Mouse (Mus musculus) heart, adult 8-10 months (tissue): ENCODE data around the gene Hpd. TPM values are rescaled to one million over a fixed set of nuclear protein-coding genes. Genes with fewer than 3 reads are reported as not detected.

Experiments
- total RNA-seq, 4 experiments: library from RNA; stranded (reverse); gene quantifications; 2 replicates each; pipeline ENCODE4 v1.2.4; 2022

Gene Hpd
- total RNA-seq, 4 experiments from 2014 or later = not detected

Other genes starting within 250 kb of the Hpd start
- 10 to 100 TPM; 12.7 to 14.9 (median 14.4) TPM for gene Kdm2b, start 192.9 kb downstream of the Hpd start, total RNA-seq
- 10 to 100 TPM; 13.3 to 16.3 (median 15.2) TPM for gene Orai1, start 167.7 kb downstream of the Hpd start, total RNA-seq
- not detected for gene Morn3, start 135.7 kb downstream of the Hpd start, total RNA-seq
- 10 to 100 TPM in 1 of 4 experiments, 1 to 10 TPM in 3; 7.7 to 10.7 (median 8.4) TPM for gene Tmem120b, start 114.3 kb downstream of the Hpd start, total RNA-seq
- gene Rhof, start 50.0 kb downstream of the Hpd start, total RNA-seq = 1 to 10 TPM in 1 of 4 experiments, under 1 TPM in 3; 0.38 to 1.7 (median 0.68) TPM
- gene Setd1b, start 40.5 kb downstream of the Hpd start, total RNA-seq = 10 to 100 TPM; 14.3 to 21.5 (median 18.2) TPM
- gene Psmd9, start 13.3 kb downstream of the Hpd start, total RNA-seq = 10 to 100 TPM; 11.7 to 16.6 (median 13.8) TPM
- gene Wdr66, start 69.4 kb upstream of the Hpd start, total RNA-seq = under 1 TPM; 0.65 to 0.82 (median 0.73) TPM
- 10 to 100 TPM in 1 of 4 experiments, 1 to 10 TPM in 3; 8.7 to 12.5 (median 9.4) TPM for gene Bcl7a, start 161.1 kb upstream of the Hpd start, total RNA-seq
- 10 to 100 TPM; 23.4 to 30.6 (median 27.3) TPM for gene Mlxip, start 212.1 kb upstream of the Hpd start, total RNA-seq